Comparison of ENCODE assay signal across 8 mouse cellular contexts in the genomic region with DNA sequence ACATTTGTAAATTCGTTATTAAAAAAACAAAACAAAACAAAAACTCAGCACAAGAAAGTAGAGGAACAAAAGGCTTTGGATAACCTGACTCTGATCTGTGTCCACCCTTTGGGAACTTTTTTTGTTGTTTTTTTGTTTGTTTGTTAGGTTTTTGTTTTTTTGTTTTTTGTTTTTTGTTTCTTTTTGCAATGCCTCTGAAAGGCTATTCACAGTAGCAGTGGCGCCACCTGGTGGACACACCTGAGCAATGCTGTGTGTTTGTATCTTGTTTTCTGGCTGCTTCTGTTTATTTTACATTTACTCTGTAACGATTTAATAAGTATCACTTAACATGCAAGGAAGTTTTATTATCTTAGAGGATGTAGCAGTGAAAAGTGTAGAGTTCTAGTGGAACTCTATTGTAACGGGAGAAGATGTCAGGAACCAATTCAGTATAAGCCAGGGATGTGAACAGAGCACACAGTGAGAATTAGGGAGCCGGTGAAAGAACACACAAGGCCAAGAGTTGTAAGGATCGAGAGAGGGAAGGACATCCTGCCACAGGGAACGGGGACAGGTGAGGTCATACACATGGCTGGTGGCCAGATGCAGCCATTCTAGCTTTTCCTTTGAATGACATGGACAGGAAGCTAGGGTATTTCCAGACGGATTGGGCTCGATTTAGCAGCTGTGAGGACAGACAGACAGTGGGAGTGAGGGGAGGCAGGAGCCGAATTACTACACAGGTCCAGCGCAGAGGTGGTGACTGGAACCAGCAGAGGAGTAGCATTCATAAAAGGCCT. TPM values are rescaled to one million over a fixed set of nuclear protein-coding genes. Genes with fewer than 3 reads are reported as not detected.
A peak's percentile ranks its signal among the peaks of the same experiment; 100 is the strongest.
DNase-seq lines count a peak whose midpoint lies in the region; ATAC-seq and TF ChIP-seq lines count a peak whose summit lies in the region.

No protein-coding gene starts in this region.

- H3K27me3 ChIP-seq in C2C12 (ENCODE audit: control insufficient read depth, insufficient read depth, insufficient read length) = no peaks in the 10 kb centered on the region
- no peaks in the 10 kb centered on the region; the same call in 1 of the 2 replicates for H3K27me3 ChIP-seq in neural tube, embryonic 15.5 days (replicated peaks)

- H3K36me3 ChIP-seq in C2C12 (ENCODE audit: control insufficient read depth, insufficient read depth) = no peaks in the 10 kb centered on the region
- H3K36me3 ChIP-seq in neural tube, embryonic 15.5 days = no peaks in the 10 kb centered on the region

- H3K79me2 ChIP-seq in C2C12 (ENCODE audit: control insufficient read depth, insufficient read depth) = no peaks in the 10 kb centered on the region

- no peaks in the 10 kb centered on the region for H3K79me3 ChIP-seq in C2C12 (ENCODE audit: low read depth)

- DNase-seq in NIH3T3 (ENCODE audit: low read depth) = peak; percentile 93
- peak; percentile 83 to 92 for DNase-seq in cerebellum, postnatal 25 days
- DNase-seq in gastrocnemius, postnatal 36 days = peak; percentile 66 to 67
- DNase-seq in kidney, postnatal 10 days = peak; percentile 93
- peak; percentile 61 for DNase-seq in lung, adult 2 months
- peak; percentile 93 for DNase-seq in thymus, postnatal 4 days

- no peaks in the 10 kb centered on the region for H3K9me3 ChIP-seq in neural tube, embryonic 15.5 days (replicated peaks)

- peak overlapping the region; percentile 87 for H3K4me2 ChIP-seq in neural tube, embryonic 15.5 days

- no peak overlapping the region for H3ac ChIP-seq in C2C12 (ENCODE audit: control insufficient read depth, insufficient read length, low read depth)

- no peak for TF ChIP-seq POLR2A in lung, adult 2 months (IDR thresholded peaks at IDR 0.05; ENCODE audit: borderline replicate concordance, extremely low read depth, low read depth, low read length)

- intact Hi-C loops in gastrocnemius, postnatal 36 days (cut with DNase I) = loop anchor here (1.0 kb wide), 1 partner anchor 185 kb away; no protein-coding TSS in a partner anchor

- peak; percentile 71 for TF ChIP-seq CTCF in C2C12 (IDR thresholded peaks at IDR 0.05; ENCODE audit: control insufficient read depth, insufficient read depth, insufficient read length)
- TF ChIP-seq CTCF in lung, adult 2 months (IDR thresholded peaks at IDR 0.05; ENCODE audit: insufficient read depth, low read length) = peak; percentile 84

- H3K9ac ChIP-seq in neural tube, embryonic 15.5 days (replicated peaks) = 0 out of 2 replicates have a peak overlapping the region, but pooled peaks have one; percentile 28

- H3K4me3 ChIP-seq in C2C12 (ENCODE audit: insufficient read depth, poor library complexity, severe bottlenecking) = no peak overlapping the region
- no peak overlapping the region for H3K4me3 ChIP-seq in lung, adult 2 months (replicated peaks; ENCODE audit: extremely low read depth, low read depth, low read length)
- H3K4me3 ChIP-seq in neural tube, embryonic 15.5 days (replicated peaks) = no peak overlapping the region

- H3K4me1 ChIP-seq in lung, adult 2 months (ENCODE audit: control insufficient read depth, insufficient read depth, low read length) = peaks cover 2% of the 10 kb centered on the region; the same call in 1 of the 2 replicates
- peaks cover 57% of the 10 kb centered on the region for H3K4me1 ChIP-seq in neural tube, embryonic 15.5 days

- no peak for ATAC-seq in neural tube, embryonic 15.5 days (ENCODE audit: low FRiP score)

- WGBS in lung, adult 2 months = 35% methylated on average over 11 of the region's 11 CpGs
- 59% methylated on average over 11 of the region's 11 CpGs for WGBS in neural tube, embryonic 15.5 days

- no peak overlapping the region for H3K27ac ChIP-seq in neural tube, embryonic 15.5 days (replicated peaks)

TF ChIP-seq in C2C12, 6 proteins besides CTCF, POLR2A, EP300 and RAD21:
- TF ChIP-seq CEBPB (IDR thresholded peaks at IDR 0.05; ENCODE audit: low read depth) (no peak), USF1 (IDR thresholded peaks at IDR 0.05; ENCODE audit: low read depth) (no peak), MYOD1 (IDR thresholded peaks at IDR 0.05; ENCODE audit: control insufficient read depth, insufficient read length, low read depth) (no peak), MAX (IDR thresholded peaks at IDR 0.05) (no peak), MYOG (IDR thresholded peaks at IDR 0.05; ENCODE audit: control insufficient read depth, extremely low read depth, insufficient read length) (no peak), FOSL1 (IDR thresholded peaks at IDR 0.05; ENCODE audit: insufficient read depth, low read length, poor library complexity, severe bottlenecking) (no peak)
TF ChIP-seq in C2C12: peak in this region for 0.

RNA-seq across cellular contexts. Expression of gene Rgs16, which starts 2.4 kb away (rescaled TPM):
- polyA plus RNA-seq in C2C12 (2012; fragmentation: generic; extraction: Trizol) = 2.8 TPM
- total RNA-seq in gastrocnemius, postnatal 36 days (2021) = 1 to 10 TPM in 1 of 2 experiments, under 1 TPM in 1; 0.62 to 1.1 TPM
- polyA plus RNA-seq in lung, adult 2 months (2012; rRNA removed) = 0.71 and 0.76 TPM in 2 replicates
- polyA plus RNA-seq in neural tube, embryonic 15.5 days (2015; fragmentation: Nextera tagmentation; extraction: Ambion mirVana) = 11.3 and 14.3 TPM in 2 replicates

RNA-seq across cellular contexts. Expression of gene Rnasel, which starts 6.7 kb away (rescaled TPM):
- 0.07 TPM for polyA plus RNA-seq in C2C12 (2012; fragmentation: generic; extraction: Trizol)
- total RNA-seq in gastrocnemius, postnatal 36 days (2021) = 1 to 10 TPM in 1 of 2 experiments, under 1 TPM in 1; 0.99 to 1.4 TPM
- polyA plus RNA-seq in lung, adult 2 months (2012; rRNA removed) = 4.7 and 10.1 TPM in 2 replicates
- 31.4 and 32.0 TPM in 2 replicates for polyA plus RNA-seq in neural tube, embryonic 15.5 days (2015; fragmentation: Nextera tagmentation; extraction: Ambion mirVana)
